ENCODE assay signal across 20 mouse cellular contexts in the genomic region with DNA sequence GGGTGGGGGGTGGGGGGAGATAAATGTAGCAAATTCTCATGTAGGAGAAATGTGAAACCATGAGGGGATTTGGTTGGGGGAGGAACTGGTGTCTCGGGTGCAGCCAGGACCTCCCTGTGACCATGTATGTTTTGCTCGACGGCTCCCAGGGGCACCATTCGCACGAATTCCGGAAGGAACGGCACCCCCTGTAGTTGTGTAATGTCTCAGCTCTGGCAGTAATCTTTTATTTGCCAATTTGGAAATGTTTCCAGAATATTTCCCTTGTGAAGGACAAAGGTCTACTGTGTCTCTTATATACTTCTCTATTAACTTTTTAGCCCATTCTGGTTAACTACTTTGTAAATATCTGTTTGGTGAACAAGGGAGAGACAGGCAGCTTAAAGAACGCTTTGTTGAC. TPM values are rescaled to one million over a fixed set of nuclear protein-coding genes. Genes with fewer than 3 reads are reported as not detected.
DNase-seq lines count a peak whose midpoint lies in the region; ATAC-seq and TF ChIP-seq lines count a peak whose summit lies in the region.
"Had no signal": no experiment of that assay in that cellular context is flagged by ENCODE, and none has a peak within 500 bp of the region (broad histone marks: within the 10 kb centered on the region; RNA-seq: fewer than 3 reads in every experiment).

No protein-coding gene starts in this region.

- ATAC-seq in liver, postnatal 0 days, result peak; percentile 68
- no peak for ATAC-seq in liver, embryonic 12.5 days

- DNase-seq in heart, adult 11 months, result peak; percentile 79
- no peak for DNase-seq in heart, adult 8-10 months (ENCODE audit: low spot score)
- peak; percentile 43 for DNase-seq in liver, postnatal 0 days
- DNase-seq in adipocyte (ENCODE audit: low spot score), result peak; percentile 57
- no peak for DNase-seq in ovary, postnatal 36 days (ENCODE audit: low spot score)
- DNase-seq in heart, postnatal 4 days, result no peak
- DNase-seq: cerebellum, adult 9-10 months; heart, postnatal 10 days; midbrain, embryonic 14.5 days; right cerebral cortex, postnatal 25 days; thymus, adult 2 months had no signal

- H3K4me3 ChIP-seq in liver, postnatal 0 days (ENCODE audit: low read depth, low read length), result no peak overlapping the region
- H3K4me3 ChIP-seq in liver, embryonic 12.5 days, result no peak overlapping the region
- H3K4me3 ChIP-seq in brown adipose tissue, adult 24 weeks (ENCODE audit: insufficient read depth, low read depth, low read length), result no peak overlapping the region
- H3K4me3 ChIP-seq: embryonic facial prominence, embryonic 15.5 days; hindbrain, embryonic 13.5 days; limb, embryonic 15.5 days; myocyte had no signal

- H3K27ac ChIP-seq in liver, postnatal 0 days (ENCODE audit: low read depth), result peak overlapping the region; percentile 70; the same call in 1 of the 2 replicates
- H3K27ac ChIP-seq in liver, embryonic 12.5 days, result no peak overlapping the region
- peak overlapping the region; percentile 8; the same call in 1 of the 2 replicates for H3K27ac ChIP-seq in brown adipose tissue, adult 24 weeks (replicated peaks; ENCODE audit: low read depth, low read length)
- H3K27ac ChIP-seq: embryonic facial prominence, embryonic 15.5 days; hindbrain, embryonic 13.5 days had no signal

- no peaks in the 10 kb centered on the region for H3K36me3 ChIP-seq in liver, postnatal 0 days (replicated peaks; ENCODE audit: insufficient read depth, low read length)
- H3K36me3 ChIP-seq in liver, embryonic 12.5 days, result no peaks in the 10 kb centered on the region
- H3K36me3 ChIP-seq: embryonic facial prominence, embryonic 15.5 days; hindbrain, embryonic 13.5 days; limb, embryonic 15.5 days had no signal

- H3K4me1 ChIP-seq in liver, postnatal 0 days (ENCODE audit: insufficient read depth), result peaks cover 11% of the 10 kb centered on the region
- H3K4me1 ChIP-seq in liver, embryonic 12.5 days, result no peaks in the 10 kb centered on the region
- H3K4me1 ChIP-seq in brown adipose tissue, adult 24 weeks (ENCODE audit: control insufficient read depth, insufficient read depth, insufficient read length, low read length), result peaks cover 7% of the 10 kb centered on the region
- H3K4me1 ChIP-seq: embryonic facial prominence, embryonic 15.5 days; limb, embryonic 15.5 days had no signal

- TF ChIP-seq EP300 in liver, postnatal 0 days (IDR thresholded peaks at IDR 0.05; ENCODE audit: low read depth), result peak; percentile 54; the same call in 1 of the 2 replicates

- no peak for TF ChIP-seq CTCF in liver, postnatal 0 days (IDR thresholded peaks at IDR 0.05; ENCODE audit: low read depth)

- H3K9ac ChIP-seq in liver, postnatal 0 days (replicated peaks), result no peak overlapping the region
- no peak overlapping the region for H3K9ac ChIP-seq in liver, embryonic 12.5 days
- H3K9ac ChIP-seq: embryonic facial prominence, embryonic 15.5 days; hindbrain, embryonic 13.5 days; limb, embryonic 15.5 days had no signal

- WGBS in liver, postnatal 0 days (ENCODE audit: insufficient replicate concordance), result 68% methylated on average over 8 of the region's 8 CpGs
- 72% methylated on average over 8 of the region's 8 CpGs for WGBS in liver, embryonic 12.5 days (ENCODE audit: insufficient replicate concordance)

- H3K9me3 ChIP-seq in liver, postnatal 0 days (ENCODE audit: low read length), result no peaks in the 10 kb centered on the region
- H3K9me3 ChIP-seq in liver, embryonic 12.5 days (replicated peaks), result no peaks in the 10 kb centered on the region
- H3K9me3 ChIP-seq: embryonic facial prominence, embryonic 15.5 days; hindbrain, embryonic 13.5 days; limb, embryonic 15.5 days had no signal

- H3K4me2 ChIP-seq in liver, postnatal 0 days (ENCODE audit: low read depth, low read length), result no peak overlapping the region
- no peak overlapping the region for H3K4me2 ChIP-seq in liver, embryonic 12.5 days
- H3K4me2 ChIP-seq: embryonic facial prominence, embryonic 15.5 days; heart, embryonic 11.5 days; hindbrain, embryonic 13.5 days; limb, embryonic 15.5 days had no signal

- no peaks in the 10 kb centered on the region for H3K27me3 ChIP-seq in liver, postnatal 0 days (ENCODE audit: insufficient read depth, low read length)
- no peaks in the 10 kb centered on the region for H3K27me3 ChIP-seq in liver, embryonic 12.5 days (replicated peaks)
- H3K27me3 ChIP-seq: embryonic facial prominence, embryonic 15.5 days; hindbrain, embryonic 13.5 days; limb, embryonic 15.5 days had no signal

RNA-seq across cellular contexts. Expression of gene Shroom3, which starts 27.5 kb away (rescaled TPM):
- total RNA-seq in heart, adult 8-10 months (2022), result 10 to 100 TPM; 38.0 to 42.8 (median 40.7) TPM
- 0.69 and 0.96 TPM in 2 replicates for polyA plus RNA-seq in liver, postnatal 0 days (2015; fragmentation: Nextera tagmentation; extraction: Ambion mirVana)
- polyA plus RNA-seq in liver, embryonic 12.5 days (2016; fragmentation: Nextera tagmentation; extraction: Ambion mirVana), result 0.92 and 1.2 TPM in 2 replicates
- polyA plus RNA-seq in brown adipose tissue, adult 24 weeks (2012; ENCODE audit: insufficient read depth, insufficient read length, missing spikeins), result 0.50 and 0.59 TPM in 2 replicates
- 10 to 100 TPM; 58.1 to 71.7 TPM for total RNA-seq in heart, postnatal 4 days (2021)
- total RNA-seq: neutrophil, adult 5-6 weeks had no signal

RNA-seq across cellular contexts. Expression of gene Ccdc158, which starts 35.7 kb away (rescaled TPM):
- under 1 TPM in 2 of 4 experiments, not detected in 2; 0.06 to 0.09 TPM for total RNA-seq in heart, adult 8-10 months (2022)
- 0.20 and 0.23 TPM in 2 replicates for polyA plus RNA-seq in liver, postnatal 0 days (2015; fragmentation: Nextera tagmentation; extraction: Ambion mirVana)
- polyA plus RNA-seq in liver, embryonic 12.5 days (2016; fragmentation: Nextera tagmentation; extraction: Ambion mirVana), result 0.17 and 0.23 TPM in 2 replicates
- polyA plus RNA-seq in brown adipose tissue, adult 24 weeks (2012; ENCODE audit: insufficient read depth, insufficient read length, missing spikeins), result 0.32 and 0.46 TPM in 2 replicates
- under 1 TPM; 0.16 to 0.24 TPM for total RNA-seq in heart, postnatal 4 days (2021)
- polyA plus RNA-seq: C2C12, myocyte had no signal

Comparison
In these comparisons a context has a peak if more than half of its experiments do, and no peak if none do; other contexts are left out.
1. DNase-seq: peak in heart, adult 11 months (single experiment), liver, postnatal 0 days (single experiment) and adipocyte (single experiment); none in heart, adult 8-10 months (single experiment), ovary, postnatal 36 days (single experiment) and heart, postnatal 4 days (single experiment).